Mouse (Mus musculus): ENCODE data around the gene Eef2k.
"Not testable (repeated sequence)": the region's sequence is repeated elsewhere in the genome, so short reads cannot be mapped to it uniquely, and the experiment has no call there.

Eef2k gene

DNA sequence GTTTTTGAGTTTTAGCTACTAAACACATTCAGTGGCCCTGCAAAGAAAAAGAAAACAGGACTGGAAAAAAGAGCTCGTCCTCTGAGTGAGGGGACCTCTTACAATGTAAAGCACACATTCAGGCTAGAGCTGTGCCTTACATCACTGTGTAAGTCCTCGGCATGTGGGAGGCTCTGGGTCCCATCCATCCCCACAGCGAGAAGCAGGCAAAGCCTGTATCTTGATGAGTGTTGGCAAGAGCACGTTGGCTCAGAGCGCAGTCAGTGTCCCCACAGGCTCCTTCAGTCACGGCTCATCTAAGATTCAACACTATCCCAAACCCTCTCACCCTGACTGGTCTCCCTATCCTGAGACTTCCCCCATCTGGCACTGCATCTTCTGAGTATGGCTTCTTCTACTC, 35.6 kb downstream of the Eef2k start:
- no peak for DNase-seq (ENCODE audit: inconsistent age in 2 of 2, low spot score in 1 of 2)

DNA sequence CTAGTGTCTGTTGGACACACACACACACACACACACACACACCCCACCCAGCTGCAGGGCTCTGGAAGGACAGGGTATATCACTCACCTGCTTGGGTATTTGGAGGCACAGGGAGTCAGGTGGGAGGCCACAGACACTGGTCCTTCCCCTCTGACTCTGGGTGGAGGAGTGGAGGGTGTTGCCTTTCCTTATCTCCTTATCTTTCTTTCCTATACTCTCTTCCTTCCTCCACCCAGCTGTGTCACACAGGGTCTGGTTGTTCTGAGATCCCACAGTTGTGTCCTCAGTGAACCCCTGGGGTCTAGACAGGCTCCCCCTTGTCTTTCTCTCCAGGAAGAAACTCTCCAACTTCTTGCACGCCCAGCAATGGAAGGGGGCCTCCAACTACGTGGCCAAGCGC, 37.3 kb downstream of the Eef2k start:
- no peak for DNase-seq (ENCODE audit: inconsistent age in 2 of 2, low spot score in 1 of 2)

DNA sequence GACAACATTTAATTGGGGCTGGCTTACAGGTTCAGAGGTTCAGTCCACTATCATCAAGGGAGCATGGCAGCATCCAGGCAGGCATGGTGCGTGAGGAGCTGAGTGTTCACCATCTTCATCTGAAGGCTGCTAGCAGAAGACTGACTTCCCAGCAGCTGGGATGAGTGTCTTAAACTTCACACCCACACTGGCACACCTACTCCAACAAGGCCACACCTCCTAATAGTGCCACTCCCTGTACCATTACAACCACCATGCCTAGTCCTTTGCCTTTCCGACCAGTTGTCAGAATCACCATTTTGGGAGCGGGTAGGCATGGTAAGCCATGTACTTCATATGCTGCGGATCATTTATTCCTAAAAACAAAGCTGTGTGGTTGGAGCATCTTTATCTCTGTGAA, 38.1 kb downstream of the Eef2k start:
- DNase-seq (ENCODE audit: inconsistent age in 2 of 2, low spot score in 1 of 2) = no peak

GRCm38 (mm10) chr7:120881451-120881850, 38.8 kb downstream of the Eef2k start:
- DNase-seq (ENCODE audit: inconsistent age in 2 of 2, low spot score in 1 of 2) = no peak

DNA sequence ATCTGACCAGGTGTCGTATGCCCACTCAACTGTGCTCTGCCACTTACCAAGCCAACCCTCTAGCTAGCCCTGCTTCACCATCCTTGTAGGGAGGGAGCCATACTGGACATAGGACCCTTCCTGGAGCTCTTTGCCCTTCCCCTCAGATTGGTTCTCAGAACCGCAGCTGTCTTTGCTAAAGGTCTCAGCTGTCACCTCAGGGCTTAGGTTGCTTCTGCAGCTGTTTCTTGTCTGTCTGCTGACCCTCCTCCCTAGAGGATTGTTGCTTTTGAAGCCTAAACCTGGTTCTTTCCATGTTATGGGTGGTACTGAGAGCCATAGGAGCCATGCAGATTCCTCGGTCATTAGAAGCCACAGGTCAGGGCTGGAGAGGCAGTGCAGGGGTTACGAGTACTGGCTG, 40.0 kb downstream of the Eef2k start:
- DNase-seq (ENCODE audit: inconsistent age in 2 of 2, low spot score in 1 of 2) = no peak

DNA sequence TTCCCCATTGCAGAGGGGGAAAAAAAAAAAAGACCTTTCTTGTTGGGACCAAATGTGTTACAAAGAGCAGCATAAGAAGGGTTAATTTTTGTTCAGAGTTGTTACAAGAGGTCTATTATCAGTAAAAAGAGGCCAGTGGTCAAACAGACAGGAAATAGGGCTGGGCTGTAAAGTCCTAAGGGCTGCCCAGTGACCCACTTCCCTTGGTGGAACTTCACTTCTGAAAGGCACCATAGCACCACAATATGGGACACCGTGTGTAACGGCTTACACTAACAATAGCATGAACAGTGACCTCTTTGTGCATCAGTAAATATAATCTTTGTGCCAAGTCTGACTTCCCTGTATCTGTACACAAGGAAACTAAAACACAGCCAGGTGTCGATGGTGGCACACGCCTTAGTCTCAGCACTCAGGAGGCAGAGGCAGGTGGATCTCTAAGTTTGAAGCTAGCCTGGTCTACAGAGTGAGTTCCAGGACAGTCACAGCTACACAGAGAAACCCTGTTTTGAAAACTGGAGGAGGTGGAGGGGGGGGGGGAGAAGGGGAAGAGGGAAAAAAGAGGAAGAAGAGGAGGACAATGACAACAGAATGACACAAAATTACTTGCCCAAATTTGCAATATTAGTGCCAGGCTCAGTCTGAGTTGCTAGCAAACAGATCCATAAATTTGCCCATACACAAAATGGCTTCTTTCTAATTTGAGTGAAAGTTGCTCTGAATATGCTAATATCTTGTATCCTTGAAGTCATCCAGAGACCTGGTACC, 41.1 kb downstream of the Eef2k start:
- DNase-seq (ENCODE audit: inconsistent age in 2 of 2, low spot score in 1 of 2) = no peak

DNA sequence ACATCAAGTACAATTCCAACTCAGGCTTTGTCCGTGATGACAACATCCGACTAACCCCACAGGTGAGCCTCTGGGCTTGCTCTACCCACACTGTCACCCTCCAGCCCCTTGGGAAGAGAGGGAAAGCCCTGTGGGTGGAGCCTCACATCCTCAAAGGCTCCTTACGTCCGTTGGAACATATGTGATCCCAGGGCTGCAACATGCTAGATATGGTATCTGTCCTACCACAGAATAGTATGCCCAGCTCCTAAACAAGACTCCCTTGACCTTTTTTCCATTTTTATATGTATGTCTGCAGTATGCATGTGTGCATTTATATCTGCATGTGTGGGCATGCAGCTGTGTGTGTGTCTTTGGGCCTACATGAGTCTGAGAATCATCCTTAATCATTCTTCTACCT, 42.1 kb downstream of the Eef2k start:
- no peak for DNase-seq (ENCODE audit: inconsistent age in 2 of 2, low spot score in 1 of 2)

- no peak for DNase-seq (ENCODE audit: inconsistent age in 2 of 2, low spot score in 1 of 2)
Measured at GRCm38 (mm10) chr7:120893123-120893522, 50.5 kb downstream of the Eef2k start.

DNA sequence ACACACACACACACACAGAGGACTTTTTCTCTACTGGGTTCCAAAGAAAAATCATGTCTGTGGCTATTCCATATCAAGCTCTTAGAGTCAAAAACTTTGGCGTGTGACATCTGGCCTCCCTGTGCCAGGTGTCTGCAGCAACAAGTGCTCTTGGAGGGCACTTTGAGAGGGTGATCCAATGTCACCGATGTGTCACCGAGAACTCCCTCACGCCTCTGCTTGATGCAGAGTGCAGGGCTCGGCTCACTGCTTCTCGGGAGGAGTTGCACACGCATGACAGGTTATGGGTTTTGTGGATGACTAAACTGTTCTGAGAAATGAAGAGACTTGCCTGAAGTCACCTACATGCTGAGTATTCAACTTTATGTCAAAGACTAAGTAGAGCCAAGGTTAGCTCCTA, 54.4 kb downstream of the Eef2k start:
- no peak for DNase-seq (ENCODE audit: inconsistent age in 2 of 2, low spot score in 1 of 2)

GRCm38 (mm10) chr7:120897711-120898335, 55.2 kb downstream of the Eef2k start:
- DNase-seq (ENCODE audit: inconsistent age in 2 of 2, low spot score in 1 of 2) = peak; percentile 33 to 54

DNA sequence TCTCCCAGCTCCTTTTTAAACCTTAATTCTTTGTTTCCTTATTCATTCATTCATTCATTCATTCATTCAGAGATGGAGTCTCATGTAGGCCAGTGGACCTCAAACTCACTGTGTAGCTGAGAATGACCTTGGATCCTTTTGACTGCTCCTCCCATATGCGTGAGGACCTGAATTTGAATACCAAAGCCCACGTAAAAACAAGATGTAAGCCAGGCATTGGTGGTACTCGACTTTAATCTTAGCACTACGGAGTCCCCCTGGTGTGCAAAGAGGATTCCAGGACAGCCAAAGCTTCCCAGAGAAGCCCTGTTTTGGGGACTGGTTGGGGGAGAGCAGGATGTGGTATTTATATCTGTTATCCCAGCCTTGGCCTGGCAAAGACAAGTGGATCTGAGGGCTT, 57.6 kb downstream of the Eef2k start:
- no peak for DNase-seq (ENCODE audit: inconsistent age in 2 of 2, low spot score in 1 of 2)

DNA sequence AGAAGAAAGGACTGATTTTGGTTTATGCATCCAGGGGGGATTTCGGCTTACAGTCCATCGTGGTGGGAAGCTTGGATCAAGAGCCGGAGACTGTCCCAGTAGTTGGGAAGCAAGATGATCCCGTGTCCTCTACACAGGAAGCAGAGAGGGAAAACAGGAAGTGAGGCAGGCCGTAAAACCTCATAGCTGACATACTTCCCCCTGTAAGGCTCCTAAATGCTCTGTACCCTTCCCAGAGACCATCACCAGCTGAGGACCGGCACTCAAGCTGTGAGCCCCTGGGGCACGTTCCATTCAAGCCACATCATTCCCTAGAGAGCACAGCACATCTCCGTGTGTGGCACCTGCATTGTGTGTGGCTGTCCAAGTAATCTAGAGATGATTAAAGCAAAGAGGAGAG, 59.1 kb downstream of the Eef2k start:
- no peak for DNase-seq (ENCODE audit: inconsistent age in 2 of 2, low spot score in 1 of 2)

GRCm38 (mm10) chr7:120902931-120903330, 60.3 kb downstream of the Eef2k start:
- no peak for DNase-seq (ENCODE audit: inconsistent age in 2 of 2, low spot score in 1 of 2)

- DNase-seq (ENCODE audit: inconsistent age in 2 of 2, low spot score in 1 of 2) = not testable (repeated sequence)
Measured at GRCm38 (mm10) chr7:120910172-120910571, 67.5 kb downstream of the Eef2k start.

- DNase-seq (ENCODE audit: inconsistent age in 2 of 2, low spot score in 1 of 2) = not testable (repeated sequence)
Measured at GRCm38 (mm10) chr7:120911268-120911667, 68.6 kb downstream of the Eef2k start.

DNA sequence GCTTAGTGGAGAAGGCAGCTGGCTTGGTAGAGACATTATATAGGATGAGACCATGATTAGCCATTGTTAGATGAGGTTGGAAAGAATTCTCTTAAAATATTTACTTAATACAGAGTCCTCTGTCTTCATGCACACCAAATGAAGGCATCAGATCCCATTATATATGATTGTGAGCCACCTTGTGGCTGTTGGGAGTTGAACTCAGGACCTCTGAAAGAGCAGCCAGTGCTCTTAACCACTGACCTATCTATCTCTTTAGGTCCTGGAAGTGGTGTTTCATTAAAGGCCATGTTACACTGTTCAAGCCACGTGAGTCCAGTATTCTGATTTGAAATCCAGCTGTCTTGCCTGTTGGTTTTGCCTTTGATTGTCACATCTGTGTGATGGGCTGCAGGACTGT, 70.7 kb downstream of the Eef2k start:
- DNase-seq (ENCODE audit: inconsistent age in 2 of 2, low spot score in 1 of 2) = peak in 1 of 2 experiments; percentile 53

GRCm38 (mm10) chr7:120916262-120916875, 73.7 kb downstream of the Eef2k start:
- peak in 1 of 2 experiments; percentile 32 for DNase-seq (ENCODE audit: inconsistent age in 2 of 2, low spot score in 1 of 2)

DNA sequence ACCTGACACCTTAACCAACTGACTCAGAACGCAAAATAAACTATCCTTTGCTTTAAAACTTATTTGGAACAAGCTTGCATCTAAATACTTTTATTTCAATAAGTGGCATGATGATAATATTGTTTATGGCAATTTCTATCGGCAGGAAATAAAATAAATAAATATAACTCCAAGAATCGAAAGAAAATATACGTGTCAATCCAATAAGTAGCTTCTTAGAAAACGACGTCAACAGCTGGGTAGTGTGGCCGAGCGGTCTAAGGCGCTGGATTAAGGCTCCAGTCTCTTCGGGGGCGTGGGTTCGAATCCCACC, 74.6 kb downstream of the Eef2k start:
- DNase-seq (ENCODE audit: inconsistent age in 2 of 2, low spot score in 1 of 2) = no peak

DNA sequence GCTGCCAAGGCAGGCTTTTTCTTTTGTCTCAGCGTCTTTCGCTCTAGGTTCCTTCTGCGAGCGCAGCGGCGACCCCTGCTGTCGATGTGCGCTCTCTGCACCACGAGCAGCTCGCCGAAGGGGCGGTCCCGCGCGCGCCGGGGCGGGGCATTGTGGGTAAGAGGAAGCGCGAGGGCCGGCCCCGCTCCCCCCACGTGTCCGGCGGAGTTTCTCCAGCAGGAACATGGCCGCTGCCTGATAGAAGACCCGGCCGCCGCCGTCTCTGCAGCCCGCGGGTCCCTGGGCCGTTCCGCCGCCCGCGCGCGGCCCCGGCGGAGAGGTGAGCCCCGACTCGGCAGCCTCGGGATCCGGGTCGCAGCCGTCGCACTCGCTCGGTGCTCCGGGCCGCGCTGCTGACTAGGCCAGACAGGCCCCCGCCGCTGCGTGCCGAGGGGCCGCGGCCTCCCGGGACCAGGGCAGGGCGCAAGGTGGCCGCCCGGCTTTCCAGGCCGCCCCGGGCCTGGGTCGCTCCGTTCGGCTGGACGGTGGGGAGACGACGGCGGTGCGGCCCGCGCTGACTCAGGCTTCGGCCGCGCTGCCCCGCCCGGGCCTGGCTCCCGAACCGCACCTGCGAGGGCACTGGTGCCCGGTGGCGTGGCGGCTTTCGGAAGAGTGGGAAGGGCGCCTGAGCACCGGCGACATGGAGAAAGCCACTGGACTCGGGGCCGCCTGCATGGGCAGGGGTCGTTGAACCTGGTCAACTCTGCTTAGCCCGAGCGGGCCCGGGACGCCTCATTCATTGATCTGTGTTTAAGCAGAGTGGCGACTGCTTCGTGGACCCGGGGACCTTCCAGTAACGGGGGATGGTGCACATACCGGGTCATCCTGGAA, 75.2 kb downstream of the Eef2k start, which contains the start of gene Polr3e:
Gene Polr3e (plus strand): TSS at position 153 of the 870 bp plus-strand sequence.
- peak; percentile 100 for DNase-seq (ENCODE audit: inconsistent age in 2 of 2, low spot score in 1 of 2)

GRCm38 (mm10) chr7:120918526-120918962, 75.9 kb downstream of the Eef2k start:
- DNase-seq (ENCODE audit: inconsistent age in 2 of 2, low spot score in 1 of 2) = peak; percentile 62 to 95

DNA sequence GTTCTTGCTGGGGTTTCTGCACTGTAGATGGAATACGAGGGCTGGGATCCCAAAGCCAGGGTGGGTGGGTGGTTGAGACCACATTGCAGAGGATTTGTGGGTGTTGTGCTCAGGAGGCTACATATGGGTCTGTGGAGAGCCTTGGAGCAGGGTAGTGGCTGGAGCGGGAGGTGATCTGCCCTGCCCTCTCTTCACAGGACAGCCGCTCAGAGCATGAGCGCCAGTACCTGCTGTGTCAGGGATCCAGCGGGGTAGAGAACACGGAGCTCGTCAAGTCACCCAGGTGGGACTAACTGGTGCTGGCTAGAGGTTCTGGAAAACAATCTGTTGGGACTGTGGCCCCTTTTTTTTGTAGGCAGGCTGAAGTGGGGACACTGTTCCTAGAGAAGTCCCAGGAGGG, 90.5 kb downstream of the Eef2k start:
- no peak for DNase-seq (ENCODE audit: inconsistent age in 2 of 2, low spot score in 1 of 2)

All from adrenal gland, adult (tissue).